Mouse (Mus musculus): ENCODE measurements around the gene Kcnq5. TPM values are rescaled to one million over a fixed set of nuclear protein-coding genes. Genes with fewer than 3 reads are reported as not detected.
"Not testable (repeated sequence)": the region's sequence is repeated elsewhere in the genome, so short reads cannot be mapped to it uniquely, and the experiment has no call there.

Gene Kcnq5
- total RNA-seq, 2 experiments from 2014 or later, result 47.7 to 61.2 TPM

GRCm38 (mm10) chr1:21368031-21368430 is 593.7 kb downstream of the Kcnq5 start, which contains the start of gene Khdc1c:
Gene Khdc1c (plus strand): TSS chr1:21368331.
- DNase-seq (ENCODE audit: low spot score in 2 of 2), result not testable (repeated sequence)

GRCm38 (mm10) chr1:21349341-21349740 is 612.4 kb downstream of the Kcnq5 start, which contains the start of gene Khdc1a:
Gene Khdc1a (plus strand): TSS chr1:21349641.
- DNase-seq (ENCODE audit: low spot score in 2 of 2), result no peak
